Mouse (Mus musculus) neural tube, embryonic 12.5 days (tissue): ENCODE data around the gene Gm20388. TPM values are rescaled to one million over a fixed set of nuclear protein-coding genes. Genes with fewer than 3 reads are reported as not detected.

Experiments
- ATAC-seq: fragments of 200-750 bp; cut with Nextera tagmentation; 2 replicates; pipeline ENCODE4 v1.8.0; 2017; ENCODE audit warnings: low read depth, mild to moderate bottlenecking, moderate TSS enrichment, moderate library complexity; ENCODE audit not compliant: low FRiP score
- H3K27ac ChIP-seq: fragments of 300-500 bp; sonication (generic); 2 replicates; pipeline ENCODE4 v1.5.1; 2016
- H3K27me3 ChIP-seq: fragments of 300-500 bp; sonication (generic); replicated peaks from 2 replicates; pipeline ENCODE4 v1.6.1; 2016; ENCODE audit warnings: mild to moderate bottlenecking
- H3K36me3 ChIP-seq: fragments of 300-500 bp; sonication (generic); 2 replicates; pipeline ENCODE4 v1.6.1; 2016; ENCODE audit warnings: mild to moderate bottlenecking
- H3K4me1 ChIP-seq: fragments of 300-500 bp; sonication (generic); 2 replicates; pipeline ENCODE4 v1.6.1; 2016
- H3K4me2 ChIP-seq: fragments of 300-500 bp; sonication (generic); replicated peaks from 2 replicates; pipeline ENCODE4 v1.6.1; 2016; ENCODE audit warnings: mild to moderate bottlenecking
- H3K4me3 ChIP-seq: fragments of 300-500 bp; sonication (generic); 2 replicates; pipeline ENCODE4 v1.5.1; 2016
- H3K9ac ChIP-seq: fragments of 300-500 bp; sonication (generic); 2 replicates; pipeline ENCODE4 v1.6.1; 2016; ENCODE audit warnings: mild to moderate bottlenecking
- H3K9me3 ChIP-seq: fragments of 300-500 bp; sonication (generic); 2 replicates; pipeline ENCODE4 v1.6.1; 2016; ENCODE audit warnings: mild to moderate bottlenecking
- WGBS: fragments of 180-500 bp; shearing (Covaris S2); methylation state at CpG from one replicate; pipeline ENCODE4 v1.1.7; 2016; 5-methylcytosine and 5-hydroxymethylcytosine counted together
- polyA plus RNA-seq: library from polyadenylated mRNA; unstranded; fragments of >200 nt; fragmentation: Nextera tagmentation; extraction: Ambion mirVana; gene quantifications from 2 replicates; pipeline ENCODE4 v1.2.1, GENCODE M21; 2016

Gm20388 gene
- polyA plus RNA-seq, 1 experiment from 2014 or later, result not detected

GRCm38 (mm10) chr8:121947047-121947752, 2036.6 kb downstream of the Gm20388 start:
- WGBS, result 30% methylated on average over 19 of the region's 19 CpGs
- peak overlapping the region; percentile 50; the same call in 1 of the 2 replicates for H3K27ac ChIP-seq
- ATAC-seq, result no peak
- no peaks in the 10 kb centered on the region for H3K36me3 ChIP-seq
- H3K4me2 ChIP-seq, result peak overlapping the region; percentile 70
- no peaks in the 10 kb centered on the region for H3K9me3 ChIP-seq
- H3K27me3 ChIP-seq, result no peaks in the 10 kb centered on the region
- peaks cover 28% of the 10 kb centered on the region for H3K4me1 ChIP-seq
- peak overlapping the region; percentile 25 for H3K4me3 ChIP-seq
- H3K9ac ChIP-seq, result peak overlapping the region; percentile 57

GRCm38 (mm10) chr8:121947753-121948141, 2037.1 kb downstream of the Gm20388 start:
- Histone ChIP-seq H3K4me3 (peak overlapping the region; percentile 25), H3K27me3 (no peaks in the 10 kb centered on the region), H3K4me2 (peak overlapping the region; percentile 70), H3K36me3 (no peaks in the 10 kb centered on the region), H3K9ac (peak overlapping the region; percentile 57), H3K27ac (peak overlapping the region; percentile 50; the same call in 1 of the 2 replicates), H3K4me1 (peaks cover 34% of the 10 kb centered on the region), H3K9me3 (no peaks in the 10 kb centered on the region)
- under 1% methylated on average over 18 of the region's 18 CpGs for WGBS
- ATAC-seq, result no peak; the same call in 1 of the 2 replicates

- Histone ChIP-seq H3K4me3 (peak overlapping the region; percentile 25), H3K9me3 (no peaks in the 10 kb centered on the region), H3K4me2 (peak overlapping the region; percentile 70), H3K27ac (no peak overlapping the region), H3K27me3 (no peaks in the 10 kb centered on the region), H3K36me3 (no peaks in the 10 kb centered on the region), H3K4me1 (peaks cover 35% of the 10 kb centered on the region), H3K9ac (peak overlapping the region; percentile 57; the same call in 1 of the 2 replicates)
- 62% methylated on average over 19 of the region's 19 CpGs for WGBS
- ATAC-seq, result no peak
Measured at GRCm38 (mm10) chr8:121948321-121949145, 2037.9 kb downstream of the Gm20388 start.

- no peak for ATAC-seq
Measured at GRCm38 (mm10) chr8:121949222-121949800, 2038.7 kb downstream of the Gm20388 start, which contains the start of gene Banp. Banp (plus strand) TSS chr8:121949750.

GRCm38 (mm10) chr8:121949941-121950748, 2039.5 kb downstream of the Gm20388 start:
- H3K36me3 ChIP-seq, result peaks cover 14% of the 10 kb centered on the region; the same call in 1 of the 2 replicates
- H3K9me3 ChIP-seq, result no peaks in the 10 kb centered on the region
- peak overlapping the region; percentile 96 for H3K4me3 ChIP-seq
- under 1% methylated on average over 62 of the region's 66 CpGs for WGBS
- ATAC-seq, result peak; percentile 94
- peak overlapping the region; percentile 99 for H3K9ac ChIP-seq
- H3K4me2 ChIP-seq, result peak overlapping the region; percentile 92
- H3K27me3 ChIP-seq, result no peaks in the 10 kb centered on the region
- H3K27ac ChIP-seq, result peak overlapping the region; percentile 88
- H3K4me1 ChIP-seq, result peaks cover 43% of the 10 kb centered on the region

More at GRCm38 (mm10) chr8:121949222-121949800, 2038.7 kb downstream of the Gm20388 start, which contains the start of gene Banp:
- Histone ChIP-seq H3K27ac (peak within 1 kb of the TSS; percentile 88), H3K4me2 (peak within 1 kb of the TSS; percentile 92), H3K27me3 (no peaks in the 10 kb centered on the region), H3K9ac (peak within 1 kb of the TSS; percentile 99), H3K9me3 (no peaks in the 10 kb centered on the region), H3K4me1 (peaks cover 38% of the 10 kb centered on the region), H3K4me3 (peak within 1 kb of the TSS; percentile 96), H3K36me3 (peaks cover 5% of the 10 kb centered on the region; the same call in 1 of the 2 replicates)
- 68% methylated on average over 6 of the region's 6 CpGs for WGBS

- Histone ChIP-seq H3K4me1 (peaks cover 43% of the 10 kb centered on the region), H3K9me3 (no peaks in the 10 kb centered on the region), H3K27ac (peak overlapping the region; percentile 88), H3K4me2 (peak overlapping the region; percentile 92), H3K36me3 (peaks cover 15% of the 10 kb centered on the region; the same call in 1 of the 2 replicates), H3K27me3 (no peaks in the 10 kb centered on the region), H3K4me3 (peak overlapping the region; percentile 96), H3K9ac (peak overlapping the region; percentile 99)
- WGBS, result under 1% methylated on average over 93 of the region's 97 CpGs
- ATAC-seq, result peak; percentile 23
Measured at GRCm38 (mm10) chr8:121950749-121951655, 2040.4 kb downstream of the Gm20388 start.

- Histone ChIP-seq H3K9me3 (no peaks in the 10 kb centered on the region), H3K27ac (no peak overlapping the region)
- 36% methylated on average over 7 of the region's 7 CpGs for WGBS
Measured at GRCm38 (mm10) chr8:121951656-121952009, 2041.0 kb downstream of the Gm20388 start.

GRCm38 (mm10) chr8:121952122-121952521, 2041.5 kb downstream of the Gm20388 start:
- Histone ChIP-seq H3K27me3 (no peaks in the 10 kb centered on the region), H3K27ac (no peak overlapping the region), H3K4me2 (peak overlapping the region; percentile 92), H3K4me1 (peaks cover 41% of the 10 kb centered on the region), H3K9me3 (no peaks in the 10 kb centered on the region), H3K9ac (peak overlapping the region; percentile 30; the same call in 1 of the 2 replicates), H3K36me3 (peaks cover 15% of the 10 kb centered on the region; the same call in 1 of the 2 replicates), H3K4me3 (no peak overlapping the region)
- no peak for ATAC-seq

More at GRCm38 (mm10) chr8:121951656-121952009, 2041.0 kb downstream of the Gm20388 start:
- peaks cover 43% of the 10 kb centered on the region for H3K4me1 ChIP-seq
- H3K27me3 ChIP-seq, result no peaks in the 10 kb centered on the region
- peaks cover 15% of the 10 kb centered on the region; the same call in 1 of the 2 replicates for H3K36me3 ChIP-seq
- peak overlapping the region; percentile 99 for H3K9ac ChIP-seq
- peak overlapping the region; percentile 92 for H3K4me2 ChIP-seq
- ATAC-seq, result no peak
- H3K4me3 ChIP-seq, result peak overlapping the region; percentile 96

GRCm38 (mm10) chr8:121952800-121953199, 2042.2 kb downstream of the Gm20388 start:
- WGBS, result 92% methylated on average over 7 of the region's 7 CpGs
- Histone ChIP-seq H3K9me3 (no peaks in the 10 kb centered on the region), H3K27me3 (no peaks in the 10 kb centered on the region), H3K4me3 (no peak overlapping the region), H3K9ac (0 out of 2 replicates have a peak overlapping the region, but pooled peaks have one; percentile 30), H3K4me2 (peak overlapping the region; percentile 92; the same call in 1 of the 2 replicates), H3K27ac (no peak overlapping the region), H3K36me3 (peaks cover 15% of the 10 kb centered on the region; the same call in 1 of the 2 replicates), H3K4me1 (peaks cover 34% of the 10 kb centered on the region)
- ATAC-seq, result no peak

GRCm38 (mm10) chr8:121953821-121954545, 2043.3 kb downstream of the Gm20388 start:
- H3K4me3 ChIP-seq, result no peak overlapping the region
- H3K4me2 ChIP-seq, result no peak overlapping the region
- H3K9ac ChIP-seq, result no peak overlapping the region
- H3K4me1 ChIP-seq, result peaks cover 24% of the 10 kb centered on the region
- H3K9me3 ChIP-seq, result no peaks in the 10 kb centered on the region
- 70% methylated on average over 3 of the region's 3 CpGs for WGBS
- no peaks in the 10 kb centered on the region for H3K27me3 ChIP-seq
- no peak for ATAC-seq
- peaks cover 15% of the 10 kb centered on the region; the same call in 1 of the 2 replicates for H3K36me3 ChIP-seq
- H3K27ac ChIP-seq, result no peak overlapping the region
